Mouse (Mus musculus): ENCODE data around the gene Btbd11.

Gene Btbd11

DNA sequence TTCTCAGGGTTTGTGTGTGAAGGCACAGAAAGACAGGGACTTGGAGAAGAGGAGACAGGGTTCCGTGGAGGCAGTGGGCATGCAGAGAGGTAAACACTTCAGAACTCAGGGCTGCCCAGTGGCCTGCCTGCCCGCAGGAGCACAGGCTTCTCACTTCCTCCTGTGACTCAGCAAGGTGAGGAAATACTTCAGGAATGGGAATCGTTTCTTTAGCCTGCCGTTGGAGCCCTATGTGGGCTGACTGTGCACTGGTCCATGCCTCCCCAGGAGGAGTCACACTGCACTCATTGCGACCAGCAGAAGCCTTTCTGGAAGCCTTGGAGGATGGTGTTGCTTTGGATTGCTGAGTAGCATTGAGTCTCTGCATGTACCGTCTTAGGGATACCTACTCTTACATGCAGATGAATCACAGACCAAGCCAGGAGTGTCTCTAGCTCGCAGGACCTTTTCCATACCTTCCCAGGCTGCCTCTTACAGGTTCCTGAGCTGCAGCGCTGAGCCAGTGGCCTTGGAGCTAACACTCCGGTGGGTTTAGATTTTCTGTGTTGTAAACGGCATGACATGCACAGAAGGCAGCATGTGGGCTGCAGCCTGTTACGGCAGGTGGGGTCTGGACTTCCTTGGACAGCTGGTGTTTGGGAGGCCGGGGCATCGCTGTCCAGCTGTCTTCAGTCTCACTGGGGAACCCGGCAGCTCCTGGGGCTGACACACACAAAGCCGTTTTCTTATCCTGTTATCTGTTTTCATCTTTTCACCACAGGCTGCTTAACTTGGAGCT, 34.4 kb downstream of the Btbd11 start:
- no peak for DNase-seq (ENCODE audit: low read depth, low spot score)

DNA sequence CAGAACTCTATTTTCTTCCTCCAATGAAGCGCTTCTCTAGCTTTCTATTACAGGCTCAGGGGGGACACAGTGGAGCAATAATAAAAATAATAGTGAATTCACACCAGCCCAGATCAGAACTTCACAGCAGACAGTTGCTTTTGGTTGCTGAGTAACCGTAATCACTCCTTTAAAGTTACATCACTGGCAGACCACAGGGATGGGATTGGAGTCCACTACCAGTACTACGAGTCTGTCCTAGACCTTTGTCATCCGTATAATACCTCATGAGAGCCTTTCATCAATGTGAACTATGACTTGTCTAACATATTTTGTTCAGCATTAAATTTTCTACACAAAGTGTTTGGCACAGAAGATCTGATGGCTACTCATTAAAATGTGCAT, 35.0 kb downstream of the Btbd11 start:
- no peak for DNase-seq (ENCODE audit: low read depth, low spot score)

DNA sequence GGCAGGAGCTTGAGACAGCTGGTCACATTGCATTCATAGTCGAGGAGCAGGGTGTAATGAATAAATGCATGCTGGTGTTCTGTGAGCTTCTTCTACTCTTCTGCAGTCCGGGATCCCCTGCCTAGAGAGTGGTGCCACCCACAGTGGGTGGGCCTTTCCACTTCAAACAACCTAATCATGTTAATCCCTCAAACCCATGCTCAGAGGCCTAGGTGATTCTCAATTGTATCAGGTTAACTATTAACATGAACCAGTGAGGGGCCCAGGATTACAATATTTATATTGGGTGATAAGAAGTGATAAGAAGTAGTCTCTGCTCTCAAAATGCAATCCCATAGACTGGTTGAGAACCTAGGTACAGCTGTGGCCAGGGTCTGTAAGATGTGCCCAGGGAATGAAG, 39.1 kb downstream of the Btbd11 start:
- DNase-seq (ENCODE audit: low read depth, low spot score) = no peak

DNA sequence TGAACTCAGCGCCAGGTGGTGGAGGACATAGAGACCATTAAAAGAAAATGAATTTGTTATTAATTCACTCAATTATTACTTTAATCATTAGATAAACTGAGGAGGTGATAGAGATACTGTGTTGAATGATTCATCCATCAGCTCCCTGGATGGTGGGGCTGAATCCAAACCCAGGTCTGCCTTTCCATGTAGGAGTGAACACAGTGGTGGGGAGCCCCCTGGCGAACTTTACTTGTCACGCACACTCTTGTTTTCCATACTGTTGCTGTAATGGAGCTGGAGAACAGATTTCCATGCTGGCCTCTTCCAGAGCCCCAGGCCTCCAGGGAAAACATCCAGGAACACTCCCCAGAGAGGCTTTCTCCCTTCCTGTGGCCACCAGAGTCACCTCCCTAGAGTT, 50.6 kb downstream of the Btbd11 start:
- DNase-seq (ENCODE audit: low read depth, low spot score) = no peak

DNA sequence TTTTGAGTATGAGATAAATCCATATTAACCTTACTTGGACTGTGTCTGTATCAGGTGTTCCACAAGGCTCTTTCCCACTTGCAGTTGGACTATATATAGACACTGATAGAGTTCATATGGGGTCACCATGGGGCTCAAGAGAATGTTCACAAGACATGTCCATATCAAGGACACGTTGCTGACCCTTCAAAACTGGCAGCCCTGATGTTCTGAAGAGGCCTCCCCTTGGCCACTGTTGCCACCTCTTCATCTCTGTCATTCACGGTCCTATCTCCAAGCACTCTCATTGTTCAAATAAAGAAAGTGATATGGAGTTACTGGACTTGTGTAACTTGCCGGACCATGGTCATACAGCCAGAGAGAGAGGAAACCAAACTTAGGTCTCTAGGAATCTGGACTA, 56.8 kb downstream of the Btbd11 start:
- no peak for DNase-seq (ENCODE audit: low read depth, low spot score)

DNA sequence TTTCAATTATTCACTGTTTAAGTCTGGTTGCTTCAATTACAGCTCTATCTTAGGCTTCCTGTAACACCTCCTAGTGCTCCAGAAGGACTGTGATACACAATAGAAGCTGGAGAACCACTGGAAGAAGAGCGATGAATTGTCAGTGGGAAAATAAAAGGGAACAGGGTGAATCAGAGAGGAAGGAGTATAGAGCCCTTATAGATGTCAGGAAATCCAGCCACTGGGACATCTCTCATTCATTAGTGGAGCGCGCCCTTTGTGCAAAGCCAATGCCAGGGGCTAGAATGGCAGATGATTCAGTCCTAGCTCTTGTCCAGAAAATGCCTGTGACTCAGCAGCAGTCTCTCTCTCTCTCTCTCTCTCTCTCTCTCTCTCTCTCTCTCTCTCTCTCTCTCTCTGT, 59.3 kb downstream of the Btbd11 start:
- DNase-seq (ENCODE audit: low read depth, low spot score) = no peak

DNA sequence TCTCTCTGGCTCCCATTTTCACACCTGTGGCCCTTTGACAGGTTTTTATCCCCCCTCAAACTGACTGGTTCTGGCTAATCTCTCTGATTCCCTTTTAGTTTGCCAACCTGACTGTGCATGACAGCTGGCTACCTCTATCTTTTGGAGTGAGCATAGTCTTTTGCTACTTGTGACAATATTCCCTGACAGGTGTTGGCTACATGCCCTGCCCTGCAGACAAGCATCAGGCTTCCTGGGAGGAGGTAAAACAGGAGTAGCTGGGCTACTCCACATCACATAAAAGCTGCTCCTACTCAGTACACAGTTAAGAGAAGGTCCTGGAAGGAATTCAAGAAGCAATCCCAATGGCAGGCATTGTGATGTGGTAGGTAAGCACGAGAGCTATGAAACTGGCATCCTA, 60.1 kb downstream of the Btbd11 start:
- no peak for DNase-seq (ENCODE audit: low read depth, low spot score)

DNA sequence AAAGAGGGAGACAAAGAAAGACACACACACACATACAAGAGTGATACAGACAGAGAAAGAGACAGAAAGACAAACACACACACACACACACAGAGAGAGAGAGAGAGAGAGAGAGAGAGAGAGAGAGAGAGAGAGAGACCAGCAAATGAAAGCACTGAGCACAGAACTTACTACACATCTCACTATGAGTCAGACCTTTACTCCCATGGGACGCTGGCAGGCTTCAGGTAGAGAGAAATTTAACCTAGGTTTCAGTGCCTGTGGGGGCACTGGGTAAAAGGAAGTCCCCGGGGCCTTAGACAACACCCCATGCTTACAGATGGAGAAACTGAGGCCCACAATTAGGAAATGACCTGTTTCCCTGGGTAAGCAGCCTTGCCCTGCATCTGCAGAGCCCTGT, 61.3 kb downstream of the Btbd11 start:
- no peak for DNase-seq (ENCODE audit: low read depth, low spot score)

DNA sequence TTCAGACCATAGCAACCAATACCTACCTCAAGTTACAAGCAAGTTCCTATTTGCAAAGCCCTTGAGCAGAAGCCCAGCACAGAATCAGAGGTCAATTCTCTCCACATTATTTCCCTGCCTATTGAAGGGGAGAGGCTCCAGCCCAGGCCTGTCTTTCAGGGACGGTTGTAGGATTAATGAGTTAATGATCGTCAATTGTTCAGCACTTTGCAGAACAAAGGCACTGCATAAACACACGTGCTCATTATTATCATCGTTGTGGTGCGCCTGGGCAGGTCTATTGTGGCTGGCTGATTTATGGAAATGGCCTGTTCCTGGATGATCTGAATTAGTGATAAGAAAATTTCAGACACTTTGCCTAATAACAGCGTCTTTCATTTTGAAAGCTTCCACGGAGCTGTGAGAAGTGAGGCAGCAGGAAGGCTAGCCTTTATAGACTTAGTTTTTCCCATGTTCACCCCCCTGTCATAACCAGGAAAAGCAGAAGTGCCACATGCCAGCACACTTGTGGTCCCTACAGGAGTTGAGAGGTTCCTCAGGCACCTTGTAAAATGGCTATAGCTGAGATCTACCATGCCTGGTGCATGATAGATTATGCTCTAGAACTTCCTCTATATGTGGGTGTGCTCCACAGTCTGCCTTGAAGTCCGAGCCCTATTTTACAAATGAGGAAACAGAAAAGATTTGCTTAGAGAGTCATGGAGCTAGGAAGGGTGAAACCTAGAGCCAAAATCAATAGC, 65.2 kb downstream of the Btbd11 start:
- no peak for DNase-seq (ENCODE audit: low read depth, low spot score)

DNA sequence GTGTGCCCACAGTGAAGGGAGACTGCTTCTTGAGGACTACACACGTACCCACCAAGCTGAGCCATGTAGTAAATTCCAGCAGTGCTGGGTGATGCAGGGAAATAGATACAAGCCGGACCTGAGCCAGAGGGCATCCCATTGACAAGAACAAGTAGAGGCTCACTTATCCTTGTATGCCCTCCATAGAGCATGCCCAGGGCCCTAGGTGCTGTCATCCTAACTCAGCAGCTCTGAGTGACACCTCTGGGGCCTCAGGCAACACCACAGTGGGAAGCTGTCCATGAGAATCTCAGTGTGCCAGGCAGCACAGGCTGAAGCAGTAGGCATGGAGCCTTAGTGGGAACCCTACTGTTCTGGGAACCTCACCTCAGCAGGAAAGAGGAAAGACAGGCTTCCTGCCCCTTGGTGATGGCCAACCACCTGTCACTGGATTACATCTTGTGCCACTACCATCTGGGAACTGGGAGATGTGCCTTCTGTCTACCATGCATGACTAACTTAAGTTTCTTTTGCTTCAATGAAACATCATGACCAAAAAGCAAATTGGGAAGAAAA, 66.7 kb downstream of the Btbd11 start:
- no peak for DNase-seq (ENCODE audit: low read depth, low spot score)

DNA sequence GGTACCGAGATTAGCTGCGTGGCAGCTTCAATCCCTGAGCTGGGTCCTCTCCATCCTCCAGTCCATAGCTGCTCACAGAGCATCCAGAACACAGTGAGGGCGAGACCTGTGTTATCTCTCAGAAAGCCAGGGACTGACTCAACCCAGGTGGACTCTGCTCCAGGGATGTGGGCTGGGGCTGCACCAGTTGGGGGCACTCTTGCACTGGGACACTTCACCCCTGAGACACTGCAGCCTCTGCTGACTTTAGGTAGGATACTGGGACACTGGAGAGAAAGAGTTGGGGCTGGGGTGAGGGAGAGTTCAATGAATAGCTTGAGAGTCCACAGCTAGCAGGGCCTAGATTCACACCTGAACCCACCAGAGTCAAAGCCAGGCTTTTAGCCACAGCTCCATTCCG, 69.4 kb downstream of the Btbd11 start:
- DNase-seq (ENCODE audit: low read depth, low spot score) = no peak

DNA sequence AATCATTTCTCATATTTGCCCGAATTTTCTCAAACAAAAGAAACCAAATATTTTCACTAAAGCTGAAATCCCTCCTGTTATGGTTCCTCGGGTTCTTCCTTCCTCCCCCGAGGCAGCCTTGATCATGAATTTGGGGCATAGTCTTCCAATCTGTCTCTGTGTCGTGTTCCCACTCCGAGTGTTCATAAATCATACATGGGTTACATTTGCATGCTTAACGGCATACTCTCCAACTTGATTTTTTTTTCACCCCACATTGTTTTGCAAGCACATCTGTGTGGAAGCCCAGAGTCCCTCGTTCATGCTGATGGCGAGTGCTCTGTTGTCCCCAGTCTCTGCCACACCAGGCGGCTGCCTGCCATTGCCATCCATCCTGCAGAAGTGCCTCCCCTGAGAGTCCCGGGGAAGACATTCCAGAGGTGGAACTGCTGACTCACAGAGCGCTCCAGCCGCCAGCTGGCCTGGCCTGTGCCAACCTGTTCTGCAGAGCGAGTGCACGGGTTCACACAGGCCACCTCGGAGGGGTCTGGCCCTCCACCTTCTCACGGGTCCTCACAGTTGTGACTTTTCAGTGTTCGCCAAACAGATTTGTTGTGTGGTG, 72.2 kb downstream of the Btbd11 start:
- peak; percentile 66 for DNase-seq (ENCODE audit: low read depth, low spot score)

DNA sequence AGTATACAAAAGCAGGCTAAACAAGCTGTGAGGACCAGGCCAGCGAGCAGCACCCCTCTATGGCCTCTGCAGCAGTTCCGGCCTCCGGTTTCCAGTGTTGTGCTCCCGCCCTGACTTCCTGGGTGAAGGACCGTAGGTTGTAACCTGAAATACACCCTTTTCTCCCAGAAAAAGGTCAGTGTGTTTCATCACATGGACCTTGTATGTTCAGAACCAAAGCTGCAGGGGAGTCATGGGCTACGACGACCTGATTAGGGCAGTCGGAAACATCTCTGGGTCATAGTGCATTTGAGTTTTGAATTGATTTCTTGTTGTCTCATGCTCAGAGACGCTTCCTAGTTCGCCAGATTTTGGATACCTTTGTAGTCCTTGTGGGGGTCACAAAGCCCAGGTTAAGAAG, 74.1 kb downstream of the Btbd11 start:
- no peak for DNase-seq (ENCODE audit: low read depth, low spot score)

DNA sequence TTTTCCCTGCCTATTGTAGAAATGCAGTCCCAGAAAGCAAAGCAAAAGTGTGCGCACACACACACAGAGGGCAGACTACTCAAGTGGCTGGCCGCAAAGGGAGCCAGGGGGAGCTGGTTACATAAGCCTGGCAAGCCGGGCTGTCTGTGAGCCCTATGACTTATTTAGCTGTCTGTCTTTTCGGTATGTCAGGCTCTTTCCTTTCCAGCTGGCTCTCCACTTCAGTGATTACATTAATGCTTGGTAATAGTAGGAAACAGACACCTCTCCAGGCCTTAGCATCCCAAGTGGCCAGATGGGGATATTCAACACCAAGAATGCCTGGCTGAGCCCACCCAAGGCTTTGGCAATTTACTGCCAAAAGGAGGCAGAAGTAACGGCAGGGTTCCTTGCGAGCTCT, 77.5 kb downstream of the Btbd11 start:
- DNase-seq (ENCODE audit: low read depth, low spot score) = no peak

DNA sequence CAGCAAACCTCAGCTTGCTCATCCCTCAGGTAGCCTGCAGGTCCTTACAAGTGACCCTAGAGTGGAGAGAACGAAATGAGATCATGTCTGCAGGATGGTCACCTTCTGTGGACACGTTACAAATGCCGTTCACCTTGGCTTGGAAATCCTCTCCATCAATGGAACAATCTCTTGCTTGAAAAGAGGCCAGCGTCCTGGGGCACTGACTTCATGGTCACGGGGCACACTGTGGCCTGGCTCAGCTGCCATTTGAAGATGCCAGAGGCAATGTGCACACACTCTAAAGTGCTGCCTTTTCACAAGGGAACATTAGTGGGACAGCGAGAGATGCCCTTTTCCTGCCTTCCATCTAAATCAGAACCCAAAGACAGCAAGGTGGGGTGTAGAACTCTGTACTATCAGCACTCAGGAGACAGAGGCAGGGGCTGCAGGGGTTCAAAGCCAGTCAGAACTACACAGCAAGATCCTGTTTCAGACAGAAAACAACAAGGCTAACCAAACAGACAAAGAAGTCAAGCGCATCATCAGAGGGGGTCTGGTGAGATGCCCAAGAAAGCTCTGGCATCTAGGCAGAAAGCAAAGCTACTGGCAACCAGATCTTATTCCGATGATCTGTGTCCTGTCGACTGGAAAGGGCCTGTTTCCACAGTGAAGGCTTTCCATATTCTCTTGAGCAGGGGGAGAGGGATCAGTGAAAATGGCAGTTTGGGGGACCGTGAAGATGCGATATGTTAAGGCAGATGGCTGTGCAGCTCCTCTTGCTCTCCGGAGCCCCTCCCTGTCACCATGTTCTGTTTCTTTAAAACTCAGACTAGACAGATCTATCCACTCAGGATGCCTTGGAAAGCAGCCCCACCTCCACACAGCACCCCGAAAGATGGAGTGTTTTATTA, 79.1 kb downstream of the Btbd11 start:
- DNase-seq (ENCODE audit: low read depth, low spot score) = no peak

DNA sequence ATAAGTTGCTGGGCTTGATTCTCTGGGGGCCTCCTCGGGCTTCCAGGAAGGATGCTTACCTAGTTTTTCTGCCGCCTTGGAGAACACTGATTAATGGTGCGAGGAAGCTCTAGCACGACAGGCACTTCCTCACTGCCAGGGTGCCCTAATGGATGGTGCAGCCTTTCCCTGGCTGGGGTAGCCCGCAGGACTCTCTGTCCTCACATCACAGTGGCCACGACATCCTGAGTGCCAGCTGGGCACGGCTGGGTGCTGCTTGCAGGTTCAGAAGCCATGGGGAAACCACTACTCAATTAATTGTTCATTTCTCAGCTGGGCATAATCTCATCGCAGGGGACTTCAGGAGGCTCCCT, 79.8 kb downstream of the Btbd11 start:
- DNase-seq (ENCODE audit: low read depth, low spot score) = no peak

DNA sequence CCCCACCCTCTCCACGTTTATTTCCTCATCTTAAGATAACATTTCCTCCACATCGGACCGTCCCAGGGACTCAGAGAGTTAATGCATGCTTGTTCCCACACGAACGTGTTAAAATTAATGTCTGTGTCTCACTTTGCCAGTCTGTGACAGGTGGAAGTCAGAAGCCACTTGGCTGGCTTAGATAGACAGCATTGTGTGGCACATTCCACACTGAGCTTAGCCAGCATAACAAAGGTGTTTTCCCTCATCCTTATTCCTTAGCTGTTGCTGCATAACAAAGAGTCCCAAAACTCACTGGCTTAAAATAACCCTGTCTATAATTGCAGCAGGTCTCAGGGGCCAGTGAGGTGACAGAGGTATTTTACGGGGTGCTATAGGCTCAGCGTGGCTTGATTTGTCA, 80.8 kb downstream of the Btbd11 start:
- DNase-seq (ENCODE audit: low read depth, low spot score) = no peak

DNA sequence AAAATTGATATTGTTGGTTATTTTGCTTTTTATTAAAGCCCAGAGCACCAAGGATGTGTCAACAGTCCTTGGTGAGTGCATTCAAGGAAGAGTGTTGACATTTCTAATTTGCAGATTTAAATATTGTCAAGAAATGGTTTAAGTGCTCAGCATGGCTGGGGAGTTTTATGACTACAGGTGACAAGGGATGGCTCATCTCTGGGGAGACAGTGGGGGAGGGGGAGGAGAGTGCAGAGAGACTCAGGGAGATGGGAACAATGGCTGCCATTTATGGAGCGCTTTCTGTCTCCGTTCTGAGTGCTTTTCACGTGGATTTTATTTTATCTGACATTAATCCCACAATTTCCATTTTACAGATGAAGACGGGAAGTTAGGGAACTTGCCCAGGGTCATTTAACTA, 81.9 kb downstream of the Btbd11 start:
- DNase-seq (ENCODE audit: low read depth, low spot score) = no peak

DNA sequence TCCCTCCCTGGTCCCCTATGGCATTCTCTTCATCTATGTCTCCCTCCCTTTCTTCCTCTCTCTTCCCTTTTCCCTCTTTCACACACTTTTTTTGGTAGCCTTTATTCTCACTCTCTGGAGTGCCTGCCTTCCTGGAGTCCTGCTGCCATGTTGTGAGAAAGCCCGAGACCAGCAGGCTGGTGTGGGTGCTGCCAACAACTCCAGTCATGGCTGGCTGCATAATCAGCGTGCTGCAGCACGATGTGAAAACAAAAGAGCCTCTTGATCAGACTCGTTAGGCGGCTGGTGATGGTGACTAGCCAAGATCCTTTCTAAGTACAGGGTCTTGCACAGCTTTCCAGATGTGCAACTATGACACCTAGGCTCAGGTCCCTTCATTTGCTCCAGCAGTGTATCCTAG, 82.7 kb downstream of the Btbd11 start:
- DNase-seq (ENCODE audit: low read depth, low spot score) = no peak

DNA sequence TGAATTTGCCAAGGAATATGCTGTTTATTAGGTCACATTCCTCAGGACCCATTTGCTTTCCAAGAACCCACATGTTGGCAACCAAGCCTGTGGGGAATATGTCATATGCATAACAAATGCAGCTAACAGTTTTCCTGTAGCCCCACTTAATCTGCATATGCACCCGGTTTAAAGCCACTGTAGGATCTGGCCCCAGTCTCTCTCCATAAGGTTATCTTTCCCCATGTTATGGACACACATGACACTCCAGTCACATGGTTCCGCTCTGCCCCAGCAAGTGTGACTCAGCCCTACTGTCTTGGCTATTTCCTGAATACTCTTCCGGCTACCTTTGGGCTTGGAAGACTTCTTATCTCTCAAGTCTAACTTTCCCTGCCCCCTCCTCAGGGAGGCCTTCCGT, 86.7 kb downstream of the Btbd11 start:
- no peak for DNase-seq (ENCODE audit: low read depth, low spot score)

DNA sequence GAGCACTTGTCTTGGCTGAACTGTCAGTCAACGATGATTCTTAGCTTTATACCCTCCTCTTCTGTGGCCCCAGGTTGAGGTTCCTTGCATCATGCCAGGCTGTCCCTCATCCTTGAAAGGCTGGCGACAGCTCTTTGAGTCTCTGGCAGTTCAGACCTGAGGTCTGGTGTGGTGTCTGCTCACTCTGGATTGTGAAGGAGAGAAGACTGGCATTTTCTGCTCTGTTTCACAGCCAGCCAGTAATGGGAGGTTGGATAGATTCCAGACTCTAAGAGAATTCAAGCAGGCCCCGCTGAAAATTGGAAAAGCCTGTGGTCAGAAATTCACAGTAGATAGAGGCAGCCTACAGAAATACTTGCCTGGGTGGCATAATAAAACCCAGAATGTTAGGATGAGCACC, 87.3 kb downstream of the Btbd11 start:
- DNase-seq (ENCODE audit: low read depth, low spot score) = no peak

Data from forelimb bud, embryonic 11.5 days (tissue).